Mouse (Mus musculus): ENCODE results near the gene Satb2.
"Not testable (repeated sequence)": the region's sequence is repeated elsewhere in the genome, so short reads cannot be mapped to it uniquely, and the experiment has no call there.

Satb2 gene

GRCm38 (mm10) chr1:56833984-56834900 is 144.2 kb downstream of the Satb2 start:
- no peak for DNase-seq (ENCODE audit: low read depth, low spot score)

- no peak for DNase-seq (ENCODE audit: low read depth, low spot score)
Observed at GRCm38 (mm10) chr1:56833307-56833706, 145.1 kb downstream of the Satb2 start.

GRCm38 (mm10) chr1:56832738-56833137 is 145.7 kb downstream of the Satb2 start:
- no peak for DNase-seq (ENCODE audit: low read depth, low spot score)

GRCm38 (mm10) chr1:56822735-56823134 is 155.7 kb downstream of the Satb2 start:
- DNase-seq (ENCODE audit: low read depth, low spot score) = no peak

- DNase-seq (ENCODE audit: low read depth, low spot score) = no peak
Observed at GRCm38 (mm10) chr1:56822025-56822424, 156.4 kb downstream of the Satb2 start.

GRCm38 (mm10) chr1:56813506-56813905 is 164.9 kb downstream of the Satb2 start:
- DNase-seq (ENCODE audit: low read depth, low spot score) = no peak

- DNase-seq (ENCODE audit: low read depth, low spot score) = no peak
Observed at GRCm38 (mm10) chr1:56812961-56813360, 165.5 kb downstream of the Satb2 start.

GRCm38 (mm10) chr1:56811486-56811885 is 167.0 kb downstream of the Satb2 start:
- DNase-seq (ENCODE audit: low read depth, low spot score) = no peak

GRCm38 (mm10) chr1:56806006-56806405 is 172.4 kb downstream of the Satb2 start:
- no peak for DNase-seq (ENCODE audit: low read depth, low spot score)

- no peak for DNase-seq (ENCODE audit: low read depth, low spot score)
Observed at GRCm38 (mm10) chr1:56800611-56801010, 177.8 kb downstream of the Satb2 start.

GRCm38 (mm10) chr1:56795016-56795608 is 183.3 kb downstream of the Satb2 start:
- DNase-seq (ENCODE audit: low read depth, low spot score) = no peak

- no peak for DNase-seq (ENCODE audit: low read depth, low spot score)
Observed at GRCm38 (mm10) chr1:56789641-56790040, 188.8 kb downstream of the Satb2 start.

GRCm38 (mm10) chr1:56782139-56782538 is 196.3 kb downstream of the Satb2 start:
- DNase-seq (ENCODE audit: low read depth, low spot score) = not testable (repeated sequence)

GRCm38 (mm10) chr1:56764205-56764604 is 214.2 kb downstream of the Satb2 start:
- no peak for DNase-seq (ENCODE audit: low read depth, low spot score)

- no peak for DNase-seq (ENCODE audit: low read depth, low spot score)
Observed at GRCm38 (mm10) chr1:56761512-56761911, 216.9 kb downstream of the Satb2 start.

- no peak for DNase-seq (ENCODE audit: low read depth, low spot score)
Observed at GRCm38 (mm10) chr1:56753283-56753682, 225.2 kb downstream of the Satb2 start.

- peak; percentile 15 for DNase-seq (ENCODE audit: low read depth, low spot score)
Observed at GRCm38 (mm10) chr1:56750693-56751092, 227.8 kb downstream of the Satb2 start.

GRCm38 (mm10) chr1:56749629-56750311 is 228.7 kb downstream of the Satb2 start:
- DNase-seq (ENCODE audit: low read depth, low spot score) = peak; percentile 6

- DNase-seq (ENCODE audit: low read depth, low spot score) = no peak
Observed at GRCm38 (mm10) chr1:56748876-56749493, 229.5 kb downstream of the Satb2 start.

Measured in telencephalon, adult 2 months (tissue).